Mouse (Mus musculus): ENCODE data around the gene Rere.
A peak's percentile ranks its signal among the peaks of the same experiment; 100 is the strongest.

The Rere gene

DNA sequence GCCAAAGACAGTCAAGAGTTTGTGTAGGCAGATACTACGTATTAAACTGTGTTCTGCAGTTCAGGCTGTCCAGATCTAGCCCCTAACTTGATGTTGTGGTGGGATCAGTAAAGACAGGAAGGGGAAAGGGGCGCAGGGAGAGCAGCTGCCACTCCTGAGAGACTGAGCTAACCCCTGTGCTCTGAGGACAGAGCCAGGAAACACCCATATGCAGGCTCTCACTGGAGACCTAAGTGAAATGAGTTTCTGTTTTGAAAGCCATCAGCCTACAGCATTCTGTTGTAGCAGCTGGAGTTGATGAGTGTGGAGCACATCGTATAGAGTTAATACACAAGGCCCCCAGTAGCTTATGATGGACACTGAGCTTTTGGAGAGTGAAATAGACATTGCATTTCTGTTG, 101.1 kb downstream of the Rere start:
- DNase-seq (ENCODE audit: low spot score) = no peak

- DNase-seq (ENCODE audit: low spot score) = no peak
These were observed 103.0 kb downstream of the Rere start for GRCm38 (mm10) chr4:150384405-150384804.

GRCm38 (mm10) chr4:150384899-150385298, 103.5 kb downstream of the Rere start:
- DNase-seq (ENCODE audit: low spot score) = no peak

DNA sequence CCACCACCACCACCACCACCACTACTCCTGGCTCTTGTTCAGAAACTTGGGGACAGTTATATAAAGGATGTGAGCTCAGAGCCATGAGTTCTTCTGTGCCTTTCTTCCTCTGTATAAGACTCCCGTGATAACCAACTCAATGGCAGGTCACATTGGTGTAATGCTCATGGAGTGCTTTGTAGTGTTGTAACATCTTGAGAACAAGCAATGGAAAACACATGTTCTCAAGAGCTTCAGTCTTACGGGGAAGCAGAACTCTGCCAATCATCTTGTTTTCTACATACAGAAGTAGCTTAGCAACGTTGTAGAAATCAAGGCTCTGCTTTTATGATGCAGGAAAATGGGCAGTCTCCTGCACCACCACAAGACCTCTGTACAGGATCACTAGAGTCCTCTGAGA, 107.1 kb downstream of the Rere start:
- DNase-seq (ENCODE audit: low spot score) = no peak

DNA sequence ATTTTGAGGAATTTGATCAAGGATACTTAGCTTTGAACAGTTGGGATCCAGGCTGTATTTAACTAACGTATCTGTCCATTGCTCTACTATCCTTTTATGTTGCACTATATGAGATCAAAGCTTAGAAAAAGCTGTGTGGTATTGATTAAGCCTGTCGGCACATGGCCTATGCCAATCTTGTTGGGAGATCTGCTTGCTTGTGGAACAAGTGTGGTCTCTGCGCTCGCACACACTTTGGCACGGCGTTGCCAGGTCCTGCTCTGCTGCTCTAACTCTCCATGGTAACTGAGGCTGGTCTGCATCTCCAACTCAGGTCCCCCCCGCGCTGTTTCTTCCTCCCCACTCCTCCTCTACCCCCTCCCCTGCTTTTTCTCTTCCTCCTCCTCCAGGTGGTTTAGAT, 112.2 kb downstream of the Rere start:
- DNase-seq (ENCODE audit: low spot score) = no peak

DNA sequence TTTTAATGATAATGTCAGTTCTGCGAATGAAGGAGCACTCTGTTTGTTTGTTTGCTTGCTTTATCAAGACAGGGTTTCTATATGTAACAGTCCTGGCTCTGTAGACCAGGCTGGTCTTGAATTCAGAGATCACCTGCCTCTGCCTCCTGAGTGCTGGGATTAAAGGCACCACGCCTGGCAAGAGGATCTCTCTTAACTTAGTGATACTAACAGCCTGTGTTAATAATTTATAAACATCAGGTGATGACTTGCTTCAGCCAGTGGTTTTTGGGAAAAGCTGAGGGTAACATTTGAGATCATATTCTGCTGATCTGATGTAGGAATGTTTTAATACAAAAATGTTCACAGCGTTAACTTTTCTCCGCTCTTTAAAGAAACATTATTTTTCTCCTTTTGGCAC, 112.6 kb downstream of the Rere start:
- DNase-seq (ENCODE audit: low spot score) = no peak

GRCm38 (mm10) chr4:150396339-150396738, 114.9 kb downstream of the Rere start:
- DNase-seq (ENCODE audit: low spot score) = no peak

- no peak for DNase-seq (ENCODE audit: low spot score)
These were observed 115.6 kb downstream of the Rere start for GRCm38 (mm10) chr4:150396826-150397620.

DNA sequence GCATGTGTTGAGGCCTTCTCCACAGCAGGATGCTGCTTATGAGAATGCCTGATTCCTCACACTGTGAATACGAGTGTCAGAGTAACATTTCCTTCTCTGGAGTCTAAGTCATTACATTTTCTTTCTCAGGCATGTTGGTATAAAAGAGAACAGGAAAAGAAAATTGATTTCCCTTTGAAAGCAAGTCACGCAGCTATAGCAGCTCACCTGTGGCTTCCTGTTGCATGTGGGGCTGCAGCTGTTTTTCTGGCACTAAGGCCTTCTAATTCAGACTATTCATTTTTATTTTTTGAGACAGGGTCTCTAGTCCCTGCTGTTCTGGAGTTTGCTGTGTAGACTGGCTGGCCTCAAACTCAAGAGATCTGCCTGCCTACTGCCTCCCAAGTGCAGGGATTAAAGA, 117.6 kb downstream of the Rere start:
- no peak for DNase-seq (ENCODE audit: low spot score)

- peak; percentile 47 for DNase-seq (ENCODE audit: low spot score)
These were observed 120.6 kb downstream of the Rere start for GRCm38 (mm10) chr4:150401830-150402607.

DNA sequence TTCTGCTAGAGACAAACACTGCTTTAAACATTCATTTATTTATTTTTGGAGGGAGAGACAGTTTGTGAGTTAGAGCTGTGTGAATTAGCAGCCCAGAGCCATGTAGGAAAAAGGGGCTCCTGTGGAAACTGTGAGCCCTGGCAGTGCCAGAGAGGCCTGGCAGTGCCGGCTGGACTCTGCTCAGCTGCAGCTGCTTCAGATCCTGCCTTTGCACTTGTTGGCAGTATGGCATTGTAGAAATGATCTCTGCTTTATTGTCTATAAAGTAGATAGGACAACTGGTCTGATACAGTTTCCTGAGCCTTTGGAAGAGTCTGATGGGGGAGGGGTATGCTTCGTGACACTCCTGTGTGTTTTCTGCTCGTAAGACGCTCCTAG, 121.2 kb downstream of the Rere start:
- no peak for DNase-seq (ENCODE audit: low spot score)

GRCm38 (mm10) chr4:150403941-150404340, 122.5 kb downstream of the Rere start:
- no peak for DNase-seq (ENCODE audit: low spot score)

- no peak for DNase-seq (ENCODE audit: low spot score)
These were observed 123.1 kb downstream of the Rere start for GRCm38 (mm10) chr4:150404583-150404982.

DNA sequence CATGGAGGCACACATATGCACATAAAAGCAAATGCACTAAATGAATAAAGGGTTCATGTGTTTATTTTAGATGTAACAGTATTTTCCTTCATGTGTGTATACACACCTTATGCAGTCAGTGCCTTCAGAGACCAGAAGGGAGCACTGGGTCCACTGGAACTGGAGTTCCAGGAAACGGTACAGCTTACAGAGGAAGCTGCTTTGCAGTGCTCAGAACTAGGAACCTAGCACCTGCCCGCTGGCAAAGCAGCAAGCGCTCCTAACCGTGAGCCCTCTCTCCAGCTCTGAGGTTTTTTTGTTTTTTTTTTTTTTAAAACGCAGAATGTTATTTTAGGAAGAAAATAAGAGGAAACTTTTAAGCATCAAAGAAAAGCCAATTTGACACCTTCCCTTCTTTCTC, 124.3 kb downstream of the Rere start:
- no peak for DNase-seq (ENCODE audit: low spot score)

DNA sequence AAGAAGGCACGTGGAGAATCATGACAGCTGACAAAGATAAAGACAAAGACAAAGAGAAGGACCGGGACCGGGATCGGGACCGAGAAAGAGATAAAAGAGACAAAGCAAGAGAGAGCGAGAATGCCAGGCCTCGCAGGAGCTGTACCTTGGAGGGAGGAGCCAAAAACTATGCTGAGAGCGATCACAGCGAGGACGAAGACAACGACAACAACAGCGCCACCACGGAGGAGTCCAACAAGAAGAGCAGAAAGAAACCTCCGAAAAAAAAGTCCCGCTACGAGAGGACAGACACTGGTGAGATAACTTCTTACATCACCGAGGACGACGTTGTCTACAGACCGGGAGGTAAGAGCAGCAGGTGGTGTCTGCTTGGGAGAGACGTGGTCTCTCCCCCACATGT, 124.9 kb downstream of the Rere start:
- peak; percentile 53 for DNase-seq (ENCODE audit: low spot score)

GRCm38 (mm10) chr4:150406821-150407220, 125.4 kb downstream of the Rere start:
- no peak for DNase-seq (ENCODE audit: low spot score)

DNA sequence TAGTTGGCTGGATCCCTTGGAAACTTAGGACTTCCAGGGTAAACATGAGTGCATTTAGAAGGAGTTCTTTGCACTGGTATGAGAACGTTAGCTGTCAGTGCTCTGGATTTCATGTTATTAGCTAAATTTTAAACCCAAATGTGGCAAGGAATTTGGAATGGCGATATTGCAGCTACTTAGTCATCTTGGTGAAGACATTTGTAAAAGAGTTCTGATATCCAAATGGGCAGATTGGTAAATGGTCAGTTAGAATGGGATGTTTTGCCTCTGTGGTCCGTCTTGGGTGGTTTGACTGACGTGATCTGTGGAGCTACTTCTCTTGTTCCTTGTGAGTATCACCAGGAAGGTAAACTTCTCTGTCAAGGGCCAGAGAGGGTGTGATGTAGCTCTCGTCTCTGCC, 132.8 kb downstream of the Rere start:
- no peak for DNase-seq (ENCODE audit: low spot score)

GRCm38 (mm10) chr4:150414759-150415158, 133.3 kb downstream of the Rere start:
- peak; percentile 57 for DNase-seq (ENCODE audit: low spot score)

DNA sequence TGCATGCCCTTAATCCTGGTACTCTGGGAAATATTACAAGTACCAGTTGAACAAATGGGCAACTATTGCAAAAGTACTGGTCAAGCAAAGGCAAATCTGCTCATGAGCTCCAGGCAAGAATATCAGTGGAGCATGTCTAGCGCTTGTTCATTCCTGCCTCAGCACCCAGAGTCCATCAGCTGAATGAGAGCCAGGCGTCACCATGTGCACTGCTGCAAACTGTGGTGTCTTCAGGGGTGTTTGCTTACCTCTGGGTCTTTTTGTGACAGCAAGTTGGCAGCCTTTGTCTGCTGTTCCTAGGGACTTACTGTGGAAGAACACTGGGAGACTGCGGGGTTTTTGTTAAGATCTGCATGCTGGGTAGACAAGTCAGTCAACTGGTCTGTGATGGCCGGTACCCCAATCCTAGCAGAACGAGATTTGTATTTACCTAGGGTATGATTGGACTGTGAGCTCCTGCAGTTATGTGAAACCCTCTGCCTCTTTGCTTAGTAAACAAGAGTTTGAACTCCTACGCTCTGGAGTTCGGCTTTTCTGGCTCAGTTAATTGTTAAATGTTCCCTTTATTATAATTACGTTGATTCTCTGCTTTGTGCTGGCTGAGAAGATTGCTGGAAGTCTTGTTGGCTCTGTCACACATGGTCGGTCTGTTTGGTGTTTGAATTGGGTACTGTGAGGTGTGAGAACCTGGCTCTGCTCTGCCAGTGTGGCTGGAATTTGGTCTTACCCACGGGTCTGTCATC, 134.0 kb downstream of the Rere start:
- DNase-seq (ENCODE audit: low spot score) = peak; percentile 48

GRCm38 (mm10) chr4:150420576-150421263, 139.3 kb downstream of the Rere start:
- DNase-seq (ENCODE audit: low spot score) = no peak

DNA sequence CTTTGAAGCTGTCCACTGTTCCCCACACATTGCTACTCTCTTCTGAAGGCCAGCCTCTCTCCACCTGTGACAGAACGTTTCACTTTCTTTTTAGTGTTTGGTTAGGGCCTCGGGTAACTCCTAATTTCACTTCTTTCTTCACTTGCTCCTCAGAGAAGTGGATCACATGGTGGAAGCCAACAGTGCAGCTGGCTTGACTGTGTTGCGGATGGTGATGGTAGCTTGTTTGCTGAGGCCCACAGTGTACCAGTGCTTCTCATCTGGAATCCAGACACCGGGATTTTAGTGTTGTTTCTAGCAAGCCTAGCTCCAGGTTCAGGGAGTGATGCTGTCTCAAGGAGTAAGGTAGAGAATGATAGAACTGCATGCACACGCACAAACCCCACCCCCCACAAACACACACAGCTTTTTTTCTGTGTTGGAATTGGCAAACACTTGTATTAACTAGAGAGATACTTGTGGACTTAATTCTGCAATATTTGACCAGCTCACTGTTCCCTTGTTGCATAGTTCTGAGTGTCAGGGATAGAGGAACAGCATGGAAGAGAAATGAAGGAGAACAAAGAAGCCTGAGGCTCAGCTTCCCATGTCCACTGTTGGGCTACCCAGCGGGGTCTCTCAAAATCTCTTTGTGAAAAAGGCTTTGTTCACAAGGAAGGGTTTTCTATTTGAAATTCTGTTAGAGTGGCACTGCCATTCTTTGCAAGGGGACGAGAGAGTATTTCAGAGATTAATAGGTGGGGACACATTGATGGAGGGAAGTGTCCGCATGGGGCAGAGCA, 144.8 kb downstream of the Rere start:
- no peak for DNase-seq (ENCODE audit: low spot score)

All from yolk sac, embryonic 10.5 days (tissue).